Mouse (Mus musculus): ENCODE data around the gene Msi2. TPM values are rescaled to one million over a fixed set of nuclear protein-coding genes. Genes with fewer than 3 reads are reported as not detected.

Msi2 gene
- polyA plus RNA-seq, 1 experiment from 2014 or later: 41.0 TPM

GRCm38 (mm10) chr11:88369898-88370297 is 348.4 kb downstream of the Msi2 start:
- H3K4me1 ChIP-seq (replicated peaks): peaks cover 40% of the 10 kb centered on the region
- peaks cover 21% of the 10 kb centered on the region for H3K36me3 ChIP-seq
- ATAC-seq (ENCODE audit: low FRiP score): no peak
- no peaks in the 10 kb centered on the region for H3K9me3 ChIP-seq
- no peak overlapping the region for H3K9ac ChIP-seq
- H3K4me2 ChIP-seq: no peak overlapping the region
- H3K4me3 ChIP-seq: no peak overlapping the region
- no peaks in the 10 kb centered on the region for H3K27me3 ChIP-seq
- WGBS: 64% methylated on average over 3 of the region's 3 CpGs
- H3K27ac ChIP-seq: 0 out of 2 replicates have a peak overlapping the region, but pooled peaks have one; percentile 4

- no peak for ATAC-seq (ENCODE audit: low FRiP score)
- H3K9me3 ChIP-seq: no peaks in the 10 kb centered on the region
- no peak overlapping the region for H3K4me3 ChIP-seq
- H3K27me3 ChIP-seq: no peaks in the 10 kb centered on the region
- no peak overlapping the region for H3K27ac ChIP-seq
- H3K36me3 ChIP-seq: peaks cover 28% of the 10 kb centered on the region
- WGBS: 89% methylated on average over 4 of the region's 4 CpGs
- peaks cover 23% of the 10 kb centered on the region for H3K4me1 ChIP-seq (replicated peaks)
- peak overlapping the region; percentile 15; the same call in 1 of the 2 replicates for H3K9ac ChIP-seq
- H3K4me2 ChIP-seq: no peak overlapping the region
These were observed 350.8 kb downstream of the Msi2 start for GRCm38 (mm10) chr11:88367501-88367900.

GRCm38 (mm10) chr11:88365914-88366540 is 352.3 kb downstream of the Msi2 start:
- Histone ChIP-seq H3K27me3 (no peaks in the 10 kb centered on the region), H3K4me2 (no peak overlapping the region), H3K27ac (no peak overlapping the region; the same call in 1 of the 2 replicates), H3K36me3 (peaks cover 28% of the 10 kb centered on the region), H3K4me3 (no peak overlapping the region), H3K4me1 (replicated peaks) (peaks cover 30% of the 10 kb centered on the region), H3K9ac (no peak overlapping the region), H3K9me3 (no peaks in the 10 kb centered on the region)
- WGBS: 77% methylated on average over 2 of the region's 2 CpGs
- ATAC-seq (ENCODE audit: low FRiP score): no peak

- ATAC-seq (ENCODE audit: low FRiP score): no peak
- peaks cover 29% of the 10 kb centered on the region for H3K4me1 ChIP-seq (replicated peaks)
- H3K4me3 ChIP-seq: no peak overlapping the region
- H3K9me3 ChIP-seq: no peaks in the 10 kb centered on the region
- 97% methylated on average over 3 of the region's 3 CpGs for WGBS
- no peaks in the 10 kb centered on the region for H3K27me3 ChIP-seq
- peaks cover 26% of the 10 kb centered on the region for H3K36me3 ChIP-seq
- no peak overlapping the region for H3K4me2 ChIP-seq
- H3K9ac ChIP-seq: no peak overlapping the region
- no peak overlapping the region for H3K27ac ChIP-seq
These were observed 354.1 kb downstream of the Msi2 start for GRCm38 (mm10) chr11:88364231-88364630.

GRCm38 (mm10) chr11:88363481-88363880 is 354.8 kb downstream of the Msi2 start:
- no peak overlapping the region for H3K9ac ChIP-seq
- H3K9me3 ChIP-seq: no peaks in the 10 kb centered on the region

GRCm38 (mm10) chr11:88359736-88360135 is 358.6 kb downstream of the Msi2 start:
- no peak overlapping the region for H3K4me3 ChIP-seq
- no peaks in the 10 kb centered on the region for H3K27me3 ChIP-seq
- no peak overlapping the region for H3K4me2 ChIP-seq
- peaks cover 15% of the 10 kb centered on the region for H3K36me3 ChIP-seq
- ATAC-seq (ENCODE audit: low FRiP score): no peak
- no peaks in the 10 kb centered on the region for H3K9me3 ChIP-seq
- peaks cover 59% of the 10 kb centered on the region for H3K4me1 ChIP-seq (replicated peaks)
- no peak overlapping the region for H3K9ac ChIP-seq
- WGBS: 87% methylated on average over 7 of the region's 7 CpGs
- H3K27ac ChIP-seq: 0 out of 2 replicates have a peak overlapping the region, but pooled peaks have one; percentile 35

More at GRCm38 (mm10) chr11:88363481-88363880, 354.8 kb downstream of the Msi2 start:
- peaks cover 26% of the 10 kb centered on the region for H3K36me3 ChIP-seq
- H3K4me3 ChIP-seq: no peak overlapping the region
- no peak overlapping the region for H3K4me2 ChIP-seq
- ATAC-seq (ENCODE audit: low FRiP score): no peak
- H3K27me3 ChIP-seq: no peaks in the 10 kb centered on the region
- 93% methylated on average over 14 of the region's 14 CpGs for WGBS
- H3K27ac ChIP-seq: no peak overlapping the region
- peaks cover 35% of the 10 kb centered on the region for H3K4me1 ChIP-seq (replicated peaks)

- Histone ChIP-seq H3K4me1 (replicated peaks) (peaks cover 75% of the 10 kb centered on the region), H3K27me3 (no peaks in the 10 kb centered on the region), H3K9me3 (no peaks in the 10 kb centered on the region), H3K4me3 (peak overlapping the region; percentile 24; the same call in 1 of the 2 replicates), H3K27ac (peak overlapping the region; percentile 94), H3K36me3 (peaks cover 10% of the 10 kb centered on the region; the same call in 1 of the 2 replicates), H3K9ac (peak overlapping the region; percentile 53; the same call in 1 of the 2 replicates), H3K4me2 (peak overlapping the region; percentile 47)
- 21% methylated on average over 9 of the region's 9 CpGs for WGBS
- peak; percentile 57; the same call in 1 of the 2 replicates for ATAC-seq (ENCODE audit: low FRiP score)
These were observed 361.0 kb downstream of the Msi2 start for GRCm38 (mm10) chr11:88357325-88357724.

- peak overlapping the region; percentile 94 for H3K27ac ChIP-seq
- peaks cover 10% of the 10 kb centered on the region; the same call in 1 of the 2 replicates for H3K36me3 ChIP-seq
- H3K4me2 ChIP-seq: peak overlapping the region; percentile 47
- H3K27me3 ChIP-seq: no peaks in the 10 kb centered on the region
- H3K4me3 ChIP-seq: peak overlapping the region; percentile 24; the same call in 1 of the 2 replicates
- peak overlapping the region; percentile 53; the same call in 1 of the 2 replicates for H3K9ac ChIP-seq
- peak; percentile 96 for ATAC-seq (ENCODE audit: low FRiP score)
- WGBS: 16% methylated on average over 8 of the region's 8 CpGs
- no peaks in the 10 kb centered on the region for H3K9me3 ChIP-seq
- H3K4me1 ChIP-seq (replicated peaks): peaks cover 78% of the 10 kb centered on the region
These were observed 361.6 kb downstream of the Msi2 start for GRCm38 (mm10) chr11:88356598-88357290.

- H3K36me3 ChIP-seq: peaks cover 10% of the 10 kb centered on the region; the same call in 1 of the 2 replicates
- H3K4me1 ChIP-seq (replicated peaks): peaks cover 80% of the 10 kb centered on the region
- no peak overlapping the region for H3K4me3 ChIP-seq
- peak overlapping the region; percentile 94 for H3K27ac ChIP-seq
- ATAC-seq (ENCODE audit: low FRiP score): no peak
- H3K4me2 ChIP-seq: no peak overlapping the region
- H3K27me3 ChIP-seq: no peaks in the 10 kb centered on the region
- WGBS: 74% methylated on average over 12 of the region's 12 CpGs
- no peaks in the 10 kb centered on the region for H3K9me3 ChIP-seq
- H3K9ac ChIP-seq: no peak overlapping the region
These were observed 362.3 kb downstream of the Msi2 start for GRCm38 (mm10) chr11:88356016-88356415.

GRCm38 (mm10) chr11:88354771-88355170 is 363.5 kb downstream of the Msi2 start:
- WGBS: 72% methylated on average over 9 of the region's 9 CpGs
- Histone ChIP-seq H3K4me2 (no peak overlapping the region), H3K27ac (peak overlapping the region; percentile 94)

GRCm38 (mm10) chr11:88351722-88352473 is 366.4 kb downstream of the Msi2 start:
- Histone ChIP-seq H3K4me1 (replicated peaks) (peaks cover 78% of the 10 kb centered on the region), H3K9ac (no peak overlapping the region), H3K27ac (peak overlapping the region; percentile 82), H3K4me3 (no peak overlapping the region), H3K9me3 (no peaks in the 10 kb centered on the region), H3K27me3 (no peaks in the 10 kb centered on the region), H3K4me2 (no peak overlapping the region), H3K36me3 (peaks cover 17% of the 10 kb centered on the region)
- no peak for ATAC-seq (ENCODE audit: low FRiP score)
- WGBS: 81% methylated on average over 3 of the region's 3 CpGs

More at GRCm38 (mm10) chr11:88354771-88355170, 363.5 kb downstream of the Msi2 start:
- Histone ChIP-seq H3K9ac (no peak overlapping the region), H3K4me1 (replicated peaks) (peaks cover 85% of the 10 kb centered on the region), H3K4me3 (no peak overlapping the region), H3K36me3 (peaks cover 10% of the 10 kb centered on the region; the same call in 1 of the 2 replicates), H3K9me3 (no peaks in the 10 kb centered on the region), H3K27me3 (no peaks in the 10 kb centered on the region)
- ATAC-seq (ENCODE audit: low FRiP score): no peak

- Histone ChIP-seq H3K36me3 (peaks cover 26% of the 10 kb centered on the region), H3K27me3 (no peaks in the 10 kb centered on the region), H3K4me1 (replicated peaks) (peaks cover 50% of the 10 kb centered on the region), H3K9me3 (no peaks in the 10 kb centered on the region), H3K9ac (peak overlapping the region; percentile 51; the same call in 1 of the 2 replicates), H3K27ac (peak overlapping the region; percentile 76), H3K4me2 (no peak overlapping the region), H3K4me3 (no peak overlapping the region)
- WGBS: 48% methylated on average over 23 of the region's 23 CpGs
- no peak for ATAC-seq (ENCODE audit: low FRiP score)
These were observed 369.6 kb downstream of the Msi2 start for GRCm38 (mm10) chr11:88348690-88349089.
